Mouse (Mus musculus): ENCODE measurements around the gene Stk10. TPM values are rescaled to one million over a fixed set of nuclear protein-coding genes. Genes with fewer than 3 reads are reported as not detected.

Stk10 gene
- polyA plus RNA-seq, 1 experiment from 2014 or later = 3.2 TPM

DNA sequence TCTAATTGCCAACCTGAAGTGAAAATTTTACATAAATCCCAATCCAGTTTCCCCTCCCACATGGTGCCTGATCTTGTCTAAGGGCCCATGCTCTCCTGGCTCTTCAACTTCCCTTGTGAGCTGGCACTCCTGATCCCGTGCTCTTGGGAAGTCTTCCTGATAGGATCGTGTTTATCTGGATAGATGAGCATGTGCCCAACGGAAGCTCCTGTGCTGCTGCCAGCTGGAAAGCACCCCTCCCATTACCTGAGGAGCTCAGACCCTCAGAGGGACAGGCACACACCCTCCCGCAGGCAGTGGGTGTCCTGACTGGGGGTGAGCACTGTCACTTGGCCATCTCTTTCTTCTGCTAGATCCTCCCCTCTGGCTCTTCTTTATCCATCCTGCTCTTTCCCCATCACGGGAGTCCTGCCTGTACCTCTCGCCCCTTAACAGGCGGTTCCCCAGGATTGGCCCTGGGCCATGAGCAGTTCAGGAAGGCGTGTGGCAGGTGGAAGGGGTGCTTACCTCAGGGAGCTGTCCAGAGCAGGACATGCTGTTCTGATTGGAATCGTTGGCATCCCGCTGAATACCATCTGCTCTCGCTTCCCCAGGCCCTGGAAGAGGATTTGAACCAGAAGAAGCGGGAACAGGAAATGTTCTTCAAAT, 88.8 kb downstream of the Stk10 start:
- 66% methylated on average over 12 of the region's 12 CpGs for WGBS
- no peak overlapping the region for H3K4me3 ChIP-seq
- H3K27me3 ChIP-seq (replicated peaks) = no peaks in the 10 kb centered on the region
- H3K4me2 ChIP-seq = no peak overlapping the region
- no peaks in the 10 kb centered on the region for H3K9me3 ChIP-seq (replicated peaks)
- no peak for ATAC-seq (ENCODE audit: insufficient number of reproducible peaks, low FRiP score)
- no peak overlapping the region for H3K27ac ChIP-seq (ENCODE audit: poor library complexity, severe bottlenecking)
- no peak overlapping the region for H3K9ac ChIP-seq
- no peaks in the 10 kb centered on the region for H3K36me3 ChIP-seq
- peaks cover 30% of the 10 kb centered on the region for H3K4me1 ChIP-seq (replicated peaks)

- no peak overlapping the region for H3K27ac ChIP-seq (ENCODE audit: poor library complexity, severe bottlenecking)
- no peak overlapping the region for H3K4me2 ChIP-seq
- WGBS = 80% methylated on average over 13 of the region's 13 CpGs
- H3K4me3 ChIP-seq = no peak overlapping the region
- H3K27me3 ChIP-seq (replicated peaks) = no peaks in the 10 kb centered on the region
- no peak overlapping the region for H3K9ac ChIP-seq
- H3K4me1 ChIP-seq (replicated peaks) = peaks cover 30% of the 10 kb centered on the region
- no peaks in the 10 kb centered on the region for H3K9me3 ChIP-seq (replicated peaks)
- no peaks in the 10 kb centered on the region for H3K36me3 ChIP-seq
- ATAC-seq (ENCODE audit: insufficient number of reproducible peaks, low FRiP score) = no peak
Observed at GRCm38 (mm10) chr11:32622479-32623190, 89.5 kb downstream of the Stk10 start.

DNA sequence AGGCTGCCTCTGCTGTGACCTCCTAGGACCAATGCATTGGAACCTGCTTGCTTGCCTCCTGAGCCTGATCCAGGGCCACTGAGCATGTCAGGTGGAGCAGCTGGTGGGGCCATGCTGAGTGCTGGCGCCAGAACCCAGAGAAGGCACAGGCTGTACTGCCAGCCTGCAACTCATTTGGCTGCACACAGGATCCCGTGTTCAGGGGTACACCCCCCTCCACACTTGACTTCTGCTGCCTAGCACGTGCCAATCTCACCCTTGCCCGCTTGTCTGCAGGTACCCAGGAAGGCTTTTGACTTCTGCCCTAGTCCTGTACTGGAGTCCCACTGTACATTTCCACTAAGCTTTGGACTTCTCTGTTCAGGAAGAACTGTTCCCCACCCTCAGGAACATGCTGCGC, 90.1 kb downstream of the Stk10 start:
- no peak overlapping the region for H3K4me2 ChIP-seq
- WGBS = 81% methylated on average over 5 of the region's 5 CpGs
- no peaks in the 10 kb centered on the region for H3K27me3 ChIP-seq (replicated peaks)
- H3K9ac ChIP-seq = no peak overlapping the region
- no peak for ATAC-seq (ENCODE audit: insufficient number of reproducible peaks, low FRiP score)
- H3K4me3 ChIP-seq = no peak overlapping the region
- H3K36me3 ChIP-seq = no peaks in the 10 kb centered on the region
- H3K9me3 ChIP-seq (replicated peaks) = no peaks in the 10 kb centered on the region
- H3K27ac ChIP-seq (ENCODE audit: poor library complexity, severe bottlenecking) = no peak overlapping the region
- peaks cover 24% of the 10 kb centered on the region for H3K4me1 ChIP-seq (replicated peaks)

- 88% methylated on average over 6 of the region's 6 CpGs for WGBS
Observed at GRCm38 (mm10) chr11:32623912-32624311, 90.8 kb downstream of the Stk10 start.

DNA sequence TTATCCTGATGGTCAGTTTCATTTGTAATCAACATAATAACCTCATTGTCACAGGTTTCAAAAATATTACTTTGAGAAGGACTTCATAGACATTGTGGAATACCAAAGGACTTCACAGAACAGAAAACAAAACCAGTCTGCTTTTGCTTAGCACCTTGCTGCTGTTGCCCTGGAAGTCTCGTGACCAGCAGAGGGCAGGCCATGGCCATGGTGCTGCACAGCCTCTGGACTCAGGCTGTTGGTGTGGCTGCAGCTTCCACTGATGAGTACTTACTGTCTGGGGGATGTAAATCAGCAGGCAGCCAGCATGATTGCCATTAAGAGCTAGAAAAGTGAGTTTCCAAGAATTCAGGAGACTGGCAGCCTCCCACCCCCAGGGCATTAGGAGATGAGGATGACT, 92.6 kb downstream of the Stk10 start:
- Histone ChIP-seq H3K27ac (ENCODE audit: poor library complexity, severe bottlenecking) (no peak overlapping the region), H3K4me3 (no peak overlapping the region), H3K4me2 (no peak overlapping the region), H3K9ac (no peak overlapping the region), H3K4me1 (replicated peaks) (peaks cover 5% of the 10 kb centered on the region; the same call in 1 of the 2 replicates), H3K9me3 (replicated peaks) (0 out of 2 replicates have a peak, but pooled peaks cover 2% of the 10 kb centered on the region), H3K36me3 (no peaks in the 10 kb centered on the region), H3K27me3 (replicated peaks) (no peaks in the 10 kb centered on the region)
- 64% methylated on average over 1 of the region's 1 CpGs for WGBS
- no peak for ATAC-seq (ENCODE audit: insufficient number of reproducible peaks, low FRiP score)

More at GRCm38 (mm10) chr11:32623912-32624311, 90.8 kb downstream of the Stk10 start:
- Histone ChIP-seq H3K27ac (ENCODE audit: poor library complexity, severe bottlenecking) (no peak overlapping the region), H3K36me3 (no peaks in the 10 kb centered on the region), H3K4me3 (no peak overlapping the region), H3K9ac (no peak overlapping the region), H3K27me3 (replicated peaks) (no peaks in the 10 kb centered on the region), H3K9me3 (replicated peaks) (no peaks in the 10 kb centered on the region), H3K4me2 (no peak overlapping the region), H3K4me1 (replicated peaks) (peaks cover 18% of the 10 kb centered on the region)
- ATAC-seq (ENCODE audit: insufficient number of reproducible peaks, low FRiP score) = no peak

DNA sequence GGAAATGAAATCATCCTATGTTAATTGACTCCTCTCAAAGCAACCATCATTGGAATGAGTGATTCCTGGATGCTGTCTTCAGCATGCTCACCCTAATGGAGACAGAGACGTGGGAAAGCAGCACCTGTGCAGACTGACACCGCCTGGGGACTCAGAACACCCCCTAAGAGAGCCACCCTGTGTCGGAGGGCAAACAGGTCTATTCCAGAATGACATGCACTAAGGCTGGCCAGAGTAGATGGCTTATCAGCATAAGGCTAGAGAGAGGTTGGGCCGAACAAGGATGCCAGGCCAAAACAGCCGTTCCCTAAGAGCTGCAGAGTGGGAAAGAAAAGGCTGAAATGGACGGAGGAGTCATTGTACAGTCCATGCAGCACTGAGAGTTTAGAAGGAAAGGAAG, 93.0 kb downstream of the Stk10 start:
- Histone ChIP-seq H3K27ac (ENCODE audit: poor library complexity, severe bottlenecking) (no peak overlapping the region), H3K9ac (no peak overlapping the region), H3K9me3 (replicated peaks) (0 out of 2 replicates have a peak, but pooled peaks cover 2% of the 10 kb centered on the region), H3K4me1 (replicated peaks) (peaks cover 5% of the 10 kb centered on the region; the same call in 1 of the 2 replicates), H3K27me3 (replicated peaks) (no peaks in the 10 kb centered on the region), H3K36me3 (no peaks in the 10 kb centered on the region), H3K4me2 (no peak overlapping the region), H3K4me3 (no peak overlapping the region)
- 74% methylated on average over 6 of the region's 6 CpGs for WGBS
- no peak for ATAC-seq (ENCODE audit: insufficient number of reproducible peaks, low FRiP score)

DNA sequence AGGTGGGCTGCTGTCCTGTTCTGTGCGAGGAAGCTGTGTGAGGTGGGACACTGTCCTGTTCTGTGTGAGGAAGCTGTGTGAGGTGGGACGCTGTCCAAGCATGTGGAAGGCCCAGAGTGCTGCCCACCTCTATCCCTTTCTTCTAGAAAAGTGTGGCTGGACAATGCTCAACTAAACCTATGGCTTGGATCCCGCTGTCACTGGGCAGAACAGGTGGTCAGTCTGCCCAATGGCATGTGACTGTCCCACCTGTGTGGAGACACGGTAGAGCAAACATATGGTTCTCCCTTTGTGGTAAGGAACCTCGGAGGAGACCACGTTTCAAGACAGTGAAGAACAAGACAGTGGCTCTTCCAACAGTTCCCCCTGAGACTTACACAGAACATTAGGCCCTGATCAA, 94.8 kb downstream of the Stk10 start:
- WGBS = 72% methylated on average over 6 of the region's 6 CpGs
- Histone ChIP-seq H3K4me2 (no peak overlapping the region), H3K9me3 (replicated peaks) (0 out of 2 replicates have a peak, but pooled peaks cover 2% of the 10 kb centered on the region), H3K9ac (no peak overlapping the region), H3K27me3 (replicated peaks) (no peaks in the 10 kb centered on the region), H3K27ac (ENCODE audit: poor library complexity, severe bottlenecking) (no peak overlapping the region), H3K4me3 (no peak overlapping the region), H3K4me1 (replicated peaks) (peaks cover 7% of the 10 kb centered on the region), H3K36me3 (no peaks in the 10 kb centered on the region)
- ATAC-seq (ENCODE audit: insufficient number of reproducible peaks, low FRiP score) = no peak

- Histone ChIP-seq H3K9ac (no peak overlapping the region), H3K27ac (ENCODE audit: poor library complexity, severe bottlenecking) (no peak overlapping the region), H3K27me3 (replicated peaks) (no peaks in the 10 kb centered on the region), H3K9me3 (replicated peaks) (peaks cover 2% of the 10 kb centered on the region; the same call in 1 of the 2 replicates), H3K4me1 (replicated peaks) (peaks cover 7% of the 10 kb centered on the region), H3K4me3 (no peak overlapping the region), H3K4me2 (no peak overlapping the region), H3K36me3 (no peaks in the 10 kb centered on the region)
- WGBS = 75% methylated on average over 4 of the region's 4 CpGs
- no peak for ATAC-seq (ENCODE audit: insufficient number of reproducible peaks, low FRiP score)
Observed at GRCm38 (mm10) chr11:32629713-32630211, 96.7 kb downstream of the Stk10 start.

DNA sequence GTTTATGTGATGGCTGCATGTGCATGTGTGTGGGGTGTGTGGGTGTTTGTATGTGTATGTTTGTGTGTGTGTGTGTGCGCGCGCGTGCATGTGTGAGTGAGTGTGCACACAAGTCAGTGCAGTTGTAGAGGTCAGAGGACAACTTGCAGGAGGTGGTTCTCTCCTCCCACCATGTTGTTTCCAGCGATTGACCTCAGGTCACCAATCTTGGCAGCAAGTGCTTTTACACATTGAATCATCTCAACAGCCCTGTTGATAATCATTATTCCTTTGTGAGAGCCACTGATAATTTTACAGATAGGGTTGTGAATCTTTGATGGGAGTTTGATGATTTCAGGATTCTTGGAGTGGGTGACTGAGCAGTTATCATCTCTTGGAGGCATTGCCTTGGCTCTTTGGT, 99.6 kb downstream of the Stk10 start:
- Histone ChIP-seq H3K9ac (no peak overlapping the region), H3K27ac (ENCODE audit: poor library complexity, severe bottlenecking) (no peak overlapping the region), H3K4me2 (no peak overlapping the region), H3K36me3 (no peaks in the 10 kb centered on the region), H3K4me1 (replicated peaks) (peaks cover 16% of the 10 kb centered on the region), H3K9me3 (replicated peaks) (peaks cover 2% of the 10 kb centered on the region; the same call in 1 of the 2 replicates), H3K4me3 (no peak overlapping the region), H3K27me3 (replicated peaks) (no peaks in the 10 kb centered on the region)
- 91% methylated on average over 5 of the region's 5 CpGs for WGBS
- ATAC-seq (ENCODE audit: insufficient number of reproducible peaks, low FRiP score) = no peak

DNA sequence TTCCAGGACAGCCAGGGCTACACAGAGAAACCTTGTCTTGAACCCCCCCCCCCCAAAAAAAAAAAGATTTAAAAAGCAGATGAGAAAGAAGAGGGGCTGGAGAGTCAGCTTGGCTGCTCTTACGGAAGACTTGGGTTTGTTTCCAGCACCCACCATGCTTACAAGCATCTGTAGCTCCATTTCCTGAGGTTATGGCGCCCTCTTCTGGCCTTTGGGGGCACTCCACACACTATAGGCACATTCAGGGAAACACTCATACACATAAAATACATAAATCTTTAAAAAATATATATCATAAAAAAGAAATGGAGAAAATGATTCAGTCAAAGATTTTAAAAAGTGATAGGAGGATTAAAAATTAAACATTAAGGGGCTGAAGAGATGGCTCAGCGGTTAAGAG, 100.4 kb downstream of the Stk10 start:
- ATAC-seq (ENCODE audit: insufficient number of reproducible peaks, low FRiP score) = no peak
- 66% methylated on average over 3 of the region's 3 CpGs for WGBS
- Histone ChIP-seq H3K4me1 (replicated peaks) (peaks cover 16% of the 10 kb centered on the region), H3K4me3 (no peak overlapping the region), H3K36me3 (no peaks in the 10 kb centered on the region), H3K9me3 (replicated peaks) (peaks cover 2% of the 10 kb centered on the region; the same call in 1 of the 2 replicates), H3K9ac (no peak overlapping the region), H3K27me3 (replicated peaks) (no peaks in the 10 kb centered on the region), H3K4me2 (no peak overlapping the region), H3K27ac (ENCODE audit: poor library complexity, severe bottlenecking) (no peak overlapping the region)

GRCm38 (mm10) chr11:32634143-32634542, 101.0 kb downstream of the Stk10 start:
- H3K36me3 ChIP-seq = no peaks in the 10 kb centered on the region
- H3K9me3 ChIP-seq (replicated peaks) = peaks cover 2% of the 10 kb centered on the region; the same call in 1 of the 2 replicates
- H3K27ac ChIP-seq (ENCODE audit: poor library complexity, severe bottlenecking) = no peak overlapping the region
- WGBS = 68% methylated on average over 2 of the region's 2 CpGs
- H3K4me2 ChIP-seq = no peak overlapping the region
- H3K9ac ChIP-seq = no peak overlapping the region
- no peaks in the 10 kb centered on the region for H3K27me3 ChIP-seq (replicated peaks)
- H3K4me1 ChIP-seq (replicated peaks) = peaks cover 16% of the 10 kb centered on the region
- no peak overlapping the region for H3K4me3 ChIP-seq
- no peak for ATAC-seq (ENCODE audit: insufficient number of reproducible peaks, low FRiP score)

Data from heart, embryonic 12.5 days (tissue).